Mouse (Mus musculus): ENCODE data around the gene 4930519G04Rik. TPM values are rescaled to one million over a fixed set of nuclear protein-coding genes. Genes with fewer than 3 reads are reported as not detected.

4930519G04Rik gene
- polyA plus RNA-seq, 1 experiment from 2014 or later, result not detected

DNA sequence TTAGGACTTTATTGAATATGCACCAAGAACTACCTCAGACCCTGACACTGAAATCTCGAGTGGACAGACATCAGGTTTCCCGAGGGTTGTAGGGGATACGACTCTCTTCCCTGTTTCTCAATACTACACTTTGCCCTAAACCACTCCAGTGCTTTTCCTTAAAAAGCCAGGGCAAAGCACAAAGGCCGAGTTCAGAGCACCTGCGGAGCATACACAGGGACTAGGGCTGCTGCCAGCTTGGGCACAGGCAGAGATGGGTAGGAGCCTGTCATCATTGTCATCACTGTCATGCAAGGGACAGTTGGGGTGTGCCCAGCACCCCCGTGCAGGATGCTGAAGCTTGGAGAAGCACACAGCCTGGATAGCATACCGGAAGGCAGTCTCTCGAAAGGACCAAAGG lies 79.7 kb downstream of the 4930519G04Rik start:
- DNase-seq (ENCODE audit: low spot score) (no peak), ATAC-seq (ENCODE audit: low FRiP score, low TSS enrichment) (no peak)
- 89% methylated on average over 8 of the region's 8 CpGs for WGBS
- H3K36me3 ChIP-seq (ENCODE audit: control insufficient read depth, insufficient read depth, low read length), result no peaks in the 10 kb centered on the region; the same call in 1 of the 2 replicates
- H3K9me3 ChIP-seq (ENCODE audit: control insufficient read depth, low read length), result no peaks in the 10 kb centered on the region
- H3K4me3 ChIP-seq (ENCODE audit: low read depth, low read length), result no peak overlapping the region
- H3K4me1 ChIP-seq (replicated peaks; ENCODE audit: control insufficient read depth, insufficient read depth), result no peaks in the 10 kb centered on the region
- no peaks in the 10 kb centered on the region for H3K27me3 ChIP-seq (ENCODE audit: control insufficient read depth, insufficient read depth, low read length)
- TF ChIP-seq CTCF (IDR thresholded peaks at IDR 0.05; ENCODE audit: low read depth) (no peak), EP300 (optimal IDR thresholded peaks at IDR 0.05) (no peak)
- H3K4me2 ChIP-seq (replicated peaks; ENCODE audit: low read depth), result no peak overlapping the region
- no peak overlapping the region for H3K27ac ChIP-seq (replicated peaks)
- no peak overlapping the region for H3K9ac ChIP-seq (ENCODE audit: low read length)

Small RNAs within 50 kb of the gene (microRNA-seq; reads per million reads assigned to microRNA genes)
- gene Mir6240, result 9.0 reads per million, percentile 14 among the genes with 10 or more reads in this experiment

Other genes with a start within 250 kb of the 4930519G04Rik start
- 2.1 and 2.8 TPM in 2 replicates for gene Trpv4, start 195.2 kb upstream of the 4930519G04Rik start, polyA plus RNA-seq (2015; fragmentation: Nextera tagmentation; extraction: Ambion mirVana)
- 482 and 496 TPM in 2 replicates for gene Gltp, start 162.7 kb upstream of the 4930519G04Rik start, polyA plus RNA-seq (2015; fragmentation: Nextera tagmentation; extraction: Ambion mirVana)
- gene Tchp, start 145.9 kb upstream of the 4930519G04Rik start, polyA plus RNA-seq (2015; fragmentation: Nextera tagmentation; extraction: Ambion mirVana), result 4.6 and 5.8 TPM in 2 replicates
- 36.4 and 41.7 TPM in 2 replicates for gene Ankrd13a, start 79.0 kb upstream of the 4930519G04Rik start, polyA plus RNA-seq (2015; fragmentation: Nextera tagmentation; extraction: Ambion mirVana)
- gene Git2, start 78.1 kb upstream of the 4930519G04Rik start, polyA plus RNA-seq (2015; fragmentation: Nextera tagmentation; extraction: Ambion mirVana), result 14.2 and 16.1 TPM in 2 replicates
- gene 1500011B03Rik, start 30.2 kb upstream of the 4930519G04Rik start, polyA plus RNA-seq (2015; fragmentation: Nextera tagmentation; extraction: Ambion mirVana), result 110 and 118 TPM in 2 replicates
- gene Gm9936, start 5.0 kb downstream of the 4930519G04Rik start, polyA plus RNA-seq (2015; fragmentation: Nextera tagmentation; extraction: Ambion mirVana), result 0.06 and 0.15 TPM in 2 replicates
- gene Oasl2, start 43.3 kb downstream of the 4930519G04Rik start, polyA plus RNA-seq (2015; fragmentation: Nextera tagmentation; extraction: Ambion mirVana), result 20.1 and 22.3 TPM in 2 replicates
- 14.1 and 14.6 TPM in 2 replicates for gene Oasl1, start 69.6 kb downstream of the 4930519G04Rik start, polyA plus RNA-seq (2015; fragmentation: Nextera tagmentation; extraction: Ambion mirVana)
- gene 2210016L21Rik, start 88.5 kb downstream of the 4930519G04Rik start, polyA plus RNA-seq (2015; fragmentation: Nextera tagmentation; extraction: Ambion mirVana), result 39.2 and 49.8 TPM in 2 replicates
- gene Hnf1a, start 117.4 kb downstream of the 4930519G04Rik start, polyA plus RNA-seq (2015; fragmentation: Nextera tagmentation; extraction: Ambion mirVana), result 5.4 and 5.7 TPM in 2 replicates
- gene Sppl3, start 157.5 kb downstream of the 4930519G04Rik start, polyA plus RNA-seq (2015; fragmentation: Nextera tagmentation; extraction: Ambion mirVana), result 25.2 and 39.8 TPM in 2 replicates
- 17.9 and 22.2 TPM in 2 replicates for gene Gm10401, start 244.6 kb downstream of the 4930519G04Rik start, polyA plus RNA-seq (2015; fragmentation: Nextera tagmentation; extraction: Ambion mirVana)

Measured in stomach, postnatal 0 days (tissue).